8 mouse cellular contexts compared by ENCODE assay signal in genomic region chr3:95282865-95283588, GRCm38 (mm10). TPM values are rescaled to one million over a fixed set of nuclear protein-coding genes. Genes with fewer than 3 reads are reported as not detected.
DNase-seq lines count a peak whose midpoint lies in the region; ATAC-seq and TF ChIP-seq lines count a peak whose summit lies in the region.

No protein-coding gene starts in this region.

- peak; percentile 60 for DNase-seq in Patski (ENCODE audit: low read depth, low spot score)
- peak; percentile 88 to 90 for DNase-seq in cerebellum, postnatal 14 days
- DNase-seq in frontal cortex, postnatal 25 days (ENCODE audit: low spot score in 2 of 2): peak; percentile 47 to 64
- peak; percentile 79 for DNase-seq in hindbrain, embryonic 14.5 days (ENCODE audit: low spot score)
- peak; percentile 62 to 63 for DNase-seq in left cerebral cortex, adult 8-10 months (ENCODE audit: low spot score in 2 of 2)
- DNase-seq in right cerebral cortex, postnatal 10 days (ENCODE audit: low spot score in 2 of 2): peak; percentile 84 to 85
- peak; percentile 85 for DNase-seq in urinary bladder, postnatal 14 days (ENCODE audit: low spot score)

- in situ Hi-C loops in Patski (cut with MboI; ENCODE audit: low pct_unique_long_range_greater_than_20kb): no loop called here

- CTCF ChIA-PET in Patski (lab: Charles Lee): interaction anchor here (1.3 to 2.9 kb wide), 3 partner anchors 11 to 29 kb away, joined by 3 to 20 read pairs (median 5); no protein-coding TSS in a partner anchor

- H3K27ac ChIP-seq in hindbrain, embryonic 14.5 days: peak overlapping the region; percentile 88

- peak overlapping the region; percentile 72 for H3K4me3 ChIP-seq in hindbrain, embryonic 14.5 days (replicated peaks; ENCODE audit: low read length)
- peak overlapping the region; percentile 99 for H3K4me3 ChIP-seq in megakaryocyte, embryonic 14.5 days (replicated peaks)

- under 1% methylated on average over 49 of the region's 51 CpGs for WGBS in hindbrain, embryonic 14.5 days

- H3K36me3 ChIP-seq in hindbrain, embryonic 14.5 days (replicated peaks; ENCODE audit: control insufficient read depth, insufficient read depth): peaks cover 6% of the 10 kb centered on the region
- peaks cover 60% of the 10 kb centered on the region for H3K36me3 ChIP-seq in megakaryocyte, embryonic 14.5 days (replicated peaks; ENCODE audit: low read length)

- peak; percentile 81 for ATAC-seq in Patski
- peak; percentile 70 for ATAC-seq in hindbrain, embryonic 14.5 days (ENCODE audit: low FRiP score)

- H3K9ac ChIP-seq in hindbrain, embryonic 14.5 days: peak overlapping the region; percentile 82

- no peak for TF ChIP-seq CTCF in Patski (IDR thresholded peaks at IDR 0.05)

- no peaks in the 10 kb centered on the region for H3K27me3 ChIP-seq in Patski
- H3K27me3 ChIP-seq in hindbrain, embryonic 14.5 days (ENCODE audit: control insufficient read depth, insufficient read depth, low read length): no peaks in the 10 kb centered on the region
- no peaks in the 10 kb centered on the region for H3K27me3 ChIP-seq in megakaryocyte, embryonic 14.5 days (replicated peaks)

- peak overlapping the region; percentile 80 for H3K4me2 ChIP-seq in hindbrain, embryonic 14.5 days (replicated peaks)

- H3K9me3 ChIP-seq in hindbrain, embryonic 14.5 days (ENCODE audit: control insufficient read depth, low read length): no peaks in the 10 kb centered on the region
- no peaks in the 10 kb centered on the region for H3K9me3 ChIP-seq in megakaryocyte, embryonic 14.5 days

- H3K4me1 ChIP-seq in hindbrain, embryonic 14.5 days (replicated peaks; ENCODE audit: control insufficient read depth, insufficient read depth, low read length): peaks cover 31% of the 10 kb centered on the region
- peaks cover 61% of the 10 kb centered on the region for H3K4me1 ChIP-seq in megakaryocyte, embryonic 14.5 days

- POLR2A ChIA-PET in Patski (lab: Charles Lee): interaction anchor here (1.1 to 3.8 kb wide), 7 partner anchors 8 to 52 kb away, joined by 3 to 23 read pairs (median 6); partner anchors contain the start of genes Cers2 and Mllt11

RNA-seq across cellular contexts. Expression of gene Prune1, which starts 1.2 kb away (rescaled TPM):
- 42.2 TPM for polyA plus RNA-seq in Patski (2021)
- 63.8 and 66.0 TPM in 2 replicates for polyA plus RNA-seq in hindbrain, embryonic 14.5 days (2014; fragmentation: Nextera tagmentation; extraction: Ambion mirVana)
- total RNA-seq in left cerebral cortex, adult 8-10 months (2022): 10 to 100 TPM; 24.0 to 27.2 (median 25.2) TPM
- polyA plus RNA-seq in megakaryocyte, embryonic 14.5 days (2012; ENCODE audit: insufficient read depth, low replicate concordance): 5.2 and 6.0 TPM in 2 replicates

RNA-seq across cellular contexts. Expression of gene Mindy1, which starts 1.9 kb away (rescaled TPM):
- 80.5 TPM for polyA plus RNA-seq in Patski (2021)
- polyA plus RNA-seq in hindbrain, embryonic 14.5 days (2014; fragmentation: Nextera tagmentation; extraction: Ambion mirVana): 37.8 and 38.9 TPM in 2 replicates
- 10 to 100 TPM; 20.7 to 24.3 (median 22.4) TPM for total RNA-seq in left cerebral cortex, adult 8-10 months (2022)
- polyA plus RNA-seq in megakaryocyte, embryonic 14.5 days (2012; ENCODE audit: insufficient read depth, low replicate concordance): 517 and 1,363 TPM in 2 replicates

RNA-seq across cellular contexts. Expression of gene Anxa9, which starts 23.9 kb away (rescaled TPM):
- 7.1 TPM for polyA plus RNA-seq in Patski (2021)
- polyA plus RNA-seq in hindbrain, embryonic 14.5 days (2014; fragmentation: Nextera tagmentation; extraction: Ambion mirVana): 0.24 and 0.52 TPM in 2 replicates
- 1 to 10 TPM in 2 of 4 experiments, under 1 TPM in 2; 0.33 to 1.6 (median 0.93) TPM for total RNA-seq in left cerebral cortex, adult 8-10 months (2022)
- polyA plus RNA-seq in megakaryocyte, embryonic 14.5 days (2012; ENCODE audit: insufficient read depth, low replicate concordance): 0.66 TPM in 1 of 2 replicates, not detected in the other

RNA-seq across cellular contexts. Expression of gene Cers2, which starts 31.6 kb away (rescaled TPM):
- polyA plus RNA-seq in Patski (2021): 366 TPM
- 81.8 and 88.3 TPM in 2 replicates for polyA plus RNA-seq in hindbrain, embryonic 14.5 days (2014; fragmentation: Nextera tagmentation; extraction: Ambion mirVana)
- total RNA-seq in left cerebral cortex, adult 8-10 months (2022): 10 to 100 TPM; 51.9 to 63.7 (median 56.1) TPM
- polyA plus RNA-seq in megakaryocyte, embryonic 14.5 days (2012; ENCODE audit: insufficient read depth, low replicate concordance): 36.9 and 124 TPM in 2 replicates

RNA-seq across cellular contexts. Expression of gene Bnipl, which starts 32.0 kb away (rescaled TPM):
- polyA plus RNA-seq in Patski (2021): 0.24 TPM
- polyA plus RNA-seq in hindbrain, embryonic 14.5 days (2014; fragmentation: Nextera tagmentation; extraction: Ambion mirVana): 0.27 TPM in 1 of 2 replicates, not detected in the other
- total RNA-seq in left cerebral cortex, adult 8-10 months (2022): under 1 TPM in 3 of 4 experiments, not detected in 1; 0.37 to 0.72 (median 0.67) TPM
- 0.30 TPM in 1 of 2 replicates, not detected in the other for polyA plus RNA-seq in megakaryocyte, embryonic 14.5 days (2012; ENCODE audit: insufficient read depth, low replicate concordance)

Comparison
In these comparisons a context has a peak if more than half of its experiments do, and no peak if none do; other contexts are left out.
1. Peak in every context shown above with its lines: DNase-seq, ATAC-seq, H3K4me3 ChIP-seq and H3K27ac ChIP-seq.